In genomic region chr8:11820568-11820967, GRCm38 (mm10) we compare ENCODE assay signal across 16 mouse cellular contexts. TPM values are rescaled to one million over a fixed set of nuclear protein-coding genes. Genes with fewer than 3 reads are reported as not detected.
A peak's percentile ranks its signal among the peaks of the same experiment; 100 is the strongest.
DNase-seq lines count a peak whose midpoint lies in the region; ATAC-seq and TF ChIP-seq lines count a peak whose summit lies in the region.
"Had no signal": no experiment of that assay in that cellular context is flagged by ENCODE, and none has a peak within 500 bp of the region (broad histone marks: within the 10 kb centered on the region; RNA-seq: fewer than 3 reads in every experiment).

No protein-coding gene starts in this region.

- H3K9me3 ChIP-seq in kidney, embryonic 15.5 days (replicated peaks): no peaks in the 10 kb centered on the region
- H3K9me3 ChIP-seq in heart, embryonic 16.5 days (replicated peaks; ENCODE audit: control insufficient read depth, low read length): no peaks in the 10 kb centered on the region
- H3K9me3 ChIP-seq: embryonic facial prominence, embryonic 13.5 days; limb, embryonic 13.5 days; stomach, embryonic 15.5 days had no signal

- no peak for TF ChIP-seq CTCF in cerebellum, adult 2 months (IDR thresholded peaks at IDR 0.05; ENCODE audit: borderline replicate concordance, insufficient read depth, low read depth, low read length)
- TF ChIP-seq CTCF in kidney, adult 2 months (conservative IDR thresholded peaks at IDR 0.05; ENCODE audit: insufficient read depth, insufficient read length, low read depth, low read length): no peak

- H3K9ac ChIP-seq in kidney, embryonic 15.5 days: no peak overlapping the region
- H3K9ac ChIP-seq in heart, embryonic 16.5 days (ENCODE audit: low read length): peak overlapping the region; percentile 5; the same call in 1 of the 2 replicates
- H3K9ac ChIP-seq: embryonic facial prominence, embryonic 13.5 days; limb, embryonic 13.5 days; stomach, embryonic 15.5 days had no signal

- no peak for TF ChIP-seq POLR2A in cerebellum, adult 2 months (IDR thresholded peaks at IDR 0.05; ENCODE audit: borderline replicate concordance, insufficient read depth, low read length)
- TF ChIP-seq POLR2A in kidney, adult 2 months (IDR thresholded peaks at IDR 0.05; ENCODE audit: low read depth, low read length): no peak

- peaks cover 98% of the 10 kb centered on the region for H3K36me3 ChIP-seq in kidney, embryonic 15.5 days
- no peaks in the 10 kb centered on the region; the same call in none of the 2 replicates for H3K36me3 ChIP-seq in kidney, adult 2 months (ENCODE audit: control insufficient read depth, insufficient read depth, low read length)
- peaks cover 58% of the 10 kb centered on the region for H3K36me3 ChIP-seq in heart, embryonic 16.5 days (ENCODE audit: control insufficient read depth, insufficient read depth)

- H3K27ac ChIP-seq in cerebellum, adult 2 months (ENCODE audit: insufficient read depth, low read length): peak overlapping the region; percentile 37; the same call in 1 of the 2 replicates
- H3K27ac ChIP-seq in kidney, embryonic 15.5 days: peak overlapping the region; percentile 51; the same call in 1 of the 2 replicates
- no peak overlapping the region for H3K27ac ChIP-seq in kidney, adult 2 months (ENCODE audit: insufficient read depth, low read depth, low read length)
- H3K27ac ChIP-seq in heart, embryonic 16.5 days (ENCODE audit: low read length): peak overlapping the region; percentile 87
- H3K27ac ChIP-seq: embryonic facial prominence, embryonic 13.5 days; limb, embryonic 13.5 days; macrophage; stomach, embryonic 15.5 days had no signal

- no peak overlapping the region for H3K4me3 ChIP-seq in cerebellum, adult 2 months (replicated peaks; ENCODE audit: insufficient read depth, low read depth, low read length)
- no peak overlapping the region for H3K4me3 ChIP-seq in kidney, embryonic 15.5 days (replicated peaks)
- H3K4me3 ChIP-seq in kidney, adult 2 months (ENCODE audit: insufficient read depth, low read depth, low read length): no peak overlapping the region
- H3K4me3 ChIP-seq in heart, embryonic 16.5 days (ENCODE audit: low read length): no peak overlapping the region
- H3K4me3 ChIP-seq: embryonic facial prominence, embryonic 13.5 days; limb, embryonic 13.5 days; stomach, embryonic 15.5 days had no signal

- DNase-seq in cerebellum, adult 2 months: peak in 1 of 2 experiments; percentile 41
- no peak for DNase-seq in cerebellum, postnatal 36 days
- no peak for DNase-seq in kidney, adult 2 months
- DNase-seq in brain, adult 2 months (ENCODE audit: low read depth, low spot score): peak; percentile 47
- no peak for DNase-seq in spleen, adult 18-20 months
- no peak for DNase-seq in layer of hippocampus, adult 9-11 months
- DNase-seq: B cell, adult 2 months; lung, adult 18-20 months; right cerebral cortex, postnatal 4 days; thymus, postnatal 4 days had no signal

- no peak overlapping the region for H3K4me2 ChIP-seq in kidney, embryonic 15.5 days
- no peak overlapping the region for H3K4me2 ChIP-seq in heart, embryonic 16.5 days (ENCODE audit: low read depth, low read length)
- H3K4me2 ChIP-seq: embryonic facial prominence, embryonic 13.5 days; limb, embryonic 13.5 days; stomach, embryonic 15.5 days had no signal

- ATAC-seq in kidney, embryonic 15.5 days (replicated peaks; ENCODE audit: low FRiP score): peak; percentile 83
- ATAC-seq in heart, embryonic 16.5 days (replicated peaks; ENCODE audit: extremely low read depth, insufficient read depth, low FRiP score): peak; percentile 76

- H3K4me1 ChIP-seq in cerebellum, adult 2 months (ENCODE audit: control insufficient read depth, insufficient read depth, low read length): peaks cover 34% of the 10 kb centered on the region
- peaks cover 10% of the 10 kb centered on the region for H3K4me1 ChIP-seq in kidney, embryonic 15.5 days
- H3K4me1 ChIP-seq in kidney, adult 2 months (ENCODE audit: control insufficient read depth, insufficient read depth, low read length): no peaks in the 10 kb centered on the region
- H3K4me1 ChIP-seq in heart, embryonic 16.5 days (ENCODE audit: control insufficient read depth, insufficient read depth, low read length): peaks cover 38% of the 10 kb centered on the region
- H3K4me1 ChIP-seq: embryonic facial prominence, embryonic 13.5 days; limb, embryonic 13.5 days; stomach, embryonic 15.5 days had no signal

- no peaks in the 10 kb centered on the region for H3K27me3 ChIP-seq in cerebellum, adult 2 months (ENCODE audit: control insufficient read depth, insufficient read depth, low read length)
- H3K27me3 ChIP-seq in kidney, embryonic 15.5 days: no peaks in the 10 kb centered on the region
- H3K27me3 ChIP-seq in kidney, adult 2 months (replicated peaks; ENCODE audit: control insufficient read depth, insufficient read depth, low read length): no peaks in the 10 kb centered on the region
- no peaks in the 10 kb centered on the region for H3K27me3 ChIP-seq in heart, embryonic 16.5 days (ENCODE audit: control insufficient read depth, insufficient read depth, low read length)
- H3K27me3 ChIP-seq: embryonic facial prominence, embryonic 13.5 days; limb, embryonic 13.5 days; stomach, embryonic 15.5 days had no signal

- 11% methylated on average over 5 of the region's 5 CpGs for WGBS in cerebellum, adult 2 months
- 69% methylated on average over 5 of the region's 5 CpGs for WGBS in kidney, embryonic 15.5 days
- 65% methylated on average over 5 of the region's 5 CpGs for WGBS in kidney, adult 2 months
- 39% methylated on average over 5 of the region's 5 CpGs for WGBS in heart, embryonic 16.5 days

RNA-seq across cellular contexts. Expression of gene Tex29, which starts 19.7 kb away (rescaled TPM):
- not detected in 2 replicates for polyA plus RNA-seq in cerebellum, adult 2 months (2012; rRNA removed)
- 0.42 TPM in 1 of 2 replicates, not detected in the other for polyA plus RNA-seq in kidney, embryonic 15.5 days (2015; fragmentation: Nextera tagmentation; extraction: Ambion mirVana)
- polyA plus RNA-seq in kidney, adult 2 months (2012; rRNA removed): 0.15 TPM in 1 of 2 replicates, not detected in the other
- not detected in 2 replicates for polyA plus RNA-seq in heart, embryonic 16.5 days (2015; fragmentation: Nextera tagmentation; extraction: Ambion mirVana)
- polyA plus RNA-seq: embryonic facial prominence, embryonic 13.5 days; macrophage; stomach, embryonic 15.5 days had no signal
